Mouse (Mus musculus) midbrain, postnatal 0 days (tissue): ENCODE measurements around the gene Map3k11. TPM values are rescaled to one million over a fixed set of nuclear protein-coding genes. Genes with fewer than 3 reads are reported as not detected.
A peak's percentile ranks its signal among the peaks of the same experiment; 100 is the strongest.

Source experiments
- ATAC-seq: fragments of 200-750 bp; cut with Nextera tagmentation; 2 replicates; pipeline ENCODE4 v1.8.0; 2017; ENCODE audit warnings: moderate number of reproducible peaks, mild to moderate bottlenecking, moderate TSS enrichment, moderate library complexity; ENCODE audit not compliant: low FRiP score
- DNase-seq: peaks from one replicate; pipeline ENCODE4 v3.0.0-alpha.2; 2015; ENCODE audit warnings: low spot score
- H3K27ac ChIP-seq: fragments of 300-500 bp; sonication (generic); 2 replicates; pipeline ENCODE4 v1.5.1; 2014; ENCODE audit warnings: low read depth, mild to moderate bottlenecking, low read length, mixed read lengths
- H3K27me3 ChIP-seq: fragments of 300-500 bp; sonication (generic); 2 replicates; pipeline ENCODE4 v1.6.1; 2014; ENCODE audit warnings: low read length, control low read depth, mixed read lengths; ENCODE audit not compliant: insufficient read depth
- H3K36me3 ChIP-seq: fragments of 300-500 bp; sonication (generic); 2 replicates; pipeline ENCODE4 v1.6.1; 2014; ENCODE audit warnings: low read length, control low read depth, mixed read lengths; ENCODE audit not compliant: insufficient read depth
- H3K4me1 ChIP-seq: fragments of 300-500 bp; sonication (generic); 2 replicates; pipeline ENCODE4 v1.6.1; 2014; ENCODE audit warnings: mild to moderate bottlenecking, control low read depth, antibody characterized with exemption, low read length, mixed read lengths; ENCODE audit not compliant: insufficient read depth
- H3K4me2 ChIP-seq: fragments of 300-500 bp; sonication (generic); 2 replicates; pipeline ENCODE4 v1.6.1; 2014; ENCODE audit warnings: low read depth, mild to moderate bottlenecking, low read length, mixed read lengths; ENCODE audit not compliant: poor library complexity, severe bottlenecking
- H3K4me3 ChIP-seq: fragments of 300-500 bp; sonication (generic); 2 replicates; pipeline ENCODE4 v1.5.1; 2014; ENCODE audit warnings: low read depth, mild to moderate bottlenecking, low read length, moderate library complexity
- H3K9ac ChIP-seq: fragments of 300-500 bp; sonication (generic); replicated peaks from 2 replicates; pipeline ENCODE4 v1.6.1; 2014; ENCODE audit warnings: mild to moderate bottlenecking, low read length, moderate library complexity, mixed read lengths; ENCODE audit not compliant: poor library complexity, severe bottlenecking
- H3K9me3 ChIP-seq: fragments of 300-500 bp; sonication (generic); 2 replicates; pipeline ENCODE4 v1.6.1; 2016; ENCODE audit warnings: low read length, control low read depth
- CTCF ChIP-seq: IDR thresholded peaks from 2 replicates; pipeline ENCODE4 v1.5.1; 2016; ENCODE audit warnings: antibody characterized with exemption, mild to moderate bottlenecking
- WGBS: fragments of 180-500 bp; shearing (Covaris S2); extraction: QIAGEN DNeasy Blood & Tissue Kit; methylation state at CpG from one replicate; pipeline ENCODE4 v1.1.7; 2014; 5-methylcytosine and 5-hydroxymethylcytosine counted together
- polyA plus RNA-seq: library from polyadenylated mRNA; unstranded; fragments of >200 nt; fragmentation: Nextera tagmentation; extraction: Ambion mirVana; gene quantifications from 2 replicates; pipeline ENCODE4 v1.2.1, GENCODE M21; 2015
- total RNA-seq: library from RNA; depleted of rRNA; stranded (reverse); fragments of >200 nt; gene quantifications from 2 replicates; pipeline ENCODE4 v1.2.3, GENCODE M21; 2014

Map3k11 gene
- total and polyA plus RNA-seq, 2 experiments from 2014 or later, result 9.6 to 24.0 TPM

GRCm38 (mm10) chr19:5689088-5689428 lies 516 bp downstream of the Map3k11 start:
- peak overlapping the region; percentile 84 for H3K9ac ChIP-seq
- no peaks in the 10 kb centered on the region for H3K27me3 ChIP-seq
- no peak for ATAC-seq
- under 1% methylated on average over 7 of the region's 7 CpGs for WGBS
- no peaks in the 10 kb centered on the region for H3K9me3 ChIP-seq
- H3K27ac ChIP-seq, result peak overlapping the region; percentile 76
- H3K4me2 ChIP-seq, result peak overlapping the region; percentile 100
- H3K36me3 ChIP-seq, result peaks cover 35% of the 10 kb centered on the region
- peak overlapping the region; percentile 92 for H3K4me3 ChIP-seq
- TF ChIP-seq CTCF, result no peak
- H3K4me1 ChIP-seq, result peaks cover 16% of the 10 kb centered on the region
- DNase-seq, result no peak

- ATAC-seq, result 0 out of 2 replicates have a peak, but pooled peaks have one; percentile 21
- H3K9ac ChIP-seq, result peak overlapping the region; percentile 84
- peaks cover 30% of the 10 kb centered on the region for H3K36me3 ChIP-seq
- H3K4me3 ChIP-seq, result peak overlapping the region; percentile 92
- DNase-seq, result peak; percentile 72
- H3K27ac ChIP-seq, result peak overlapping the region; percentile 76
- H3K9me3 ChIP-seq, result no peaks in the 10 kb centered on the region
- TF ChIP-seq CTCF, result no peak; the same call in 1 of the 2 replicates
- 12% methylated on average over 42 of the region's 42 CpGs for WGBS
- peak overlapping the region; percentile 100 for H3K4me2 ChIP-seq
- H3K27me3 ChIP-seq, result no peaks in the 10 kb centered on the region
- peaks cover 16% of the 10 kb centered on the region for H3K4me1 ChIP-seq
Measured at GRCm38 (mm10) chr19:5689565-5690342, 1.2 kb downstream of the Map3k11 start.

GRCm38 (mm10) chr19:5690343-5690735 lies 1.8 kb downstream of the Map3k11 start:
- WGBS, result 72% methylated on average over 15 of the region's 15 CpGs
- Histone ChIP-seq H3K9ac (peak overlapping the region; percentile 84), H3K27me3 (no peaks in the 10 kb centered on the region), H3K4me2 (peak overlapping the region; percentile 100), H3K9me3 (no peaks in the 10 kb centered on the region), H3K4me1 (peaks cover 16% of the 10 kb centered on the region), H3K27ac (peak overlapping the region; percentile 76; the same call in 1 of the 2 replicates), H3K36me3 (peaks cover 30% of the 10 kb centered on the region), H3K4me3 (peak overlapping the region; percentile 92)
- DNase-seq (no peak), ATAC-seq (no peak)
- TF ChIP-seq CTCF, result no peak

- Histone ChIP-seq H3K36me3 (peaks cover 29% of the 10 kb centered on the region), H3K27me3 (no peaks in the 10 kb centered on the region), H3K4me2 (peak overlapping the region; percentile 100; the same call in 1 of the 2 replicates), H3K4me3 (0 out of 2 replicates have a peak overlapping the region, but pooled peaks have one; percentile 6), H3K27ac (peak overlapping the region; percentile 38), H3K9me3 (no peaks in the 10 kb centered on the region), H3K9ac (peak overlapping the region; percentile 20; the same call in 1 of the 2 replicates), H3K4me1 (peaks cover 16% of the 10 kb centered on the region)
- WGBS, result 93% methylated on average over 5 of the region's 5 CpGs
- TF ChIP-seq CTCF, result no peak
- ATAC-seq, result no peak
- no peak for DNase-seq
Measured at GRCm38 (mm10) chr19:5691601-5692000, 3.1 kb downstream of the Map3k11 start.

GRCm38 (mm10) chr19:5692086-5692912 lies 3.8 kb downstream of the Map3k11 start:
- 65% methylated on average over 10 of the region's 10 CpGs for WGBS
- no peak overlapping the region for H3K4me3 ChIP-seq
- H3K36me3 ChIP-seq, result peaks cover 30% of the 10 kb centered on the region
- no peaks in the 10 kb centered on the region for H3K9me3 ChIP-seq
- DNase-seq, result no peak
- H3K9ac ChIP-seq, result peak overlapping the region; percentile 54
- ATAC-seq, result no peak
- H3K4me1 ChIP-seq, result peaks cover 14% of the 10 kb centered on the region
- TF ChIP-seq CTCF, result no peak
- H3K4me2 ChIP-seq, result peak overlapping the region; percentile 100
- no peaks in the 10 kb centered on the region for H3K27me3 ChIP-seq
- H3K27ac ChIP-seq, result peak overlapping the region; percentile 38
